Mouse (Mus musculus) liver, embryonic 14.5 days (tissue): ENCODE results near the gene Bnc2.

Source experiments
- CTCF ChIP-seq: IDR thresholded peaks from 2 replicates; pipeline ENCODE4 v1.5.1; 2016; ENCODE audit warnings: antibody characterized with exemption, low read depth, control low read depth
- EP300 ChIP-seq: IDR thresholded peaks from 2 replicates; pipeline ENCODE4 v1.6.1; 2016; ENCODE audit warnings: antibody characterized with exemption, low read depth

- no peak for TF ChIP-seq CTCF
- no peak for TF ChIP-seq EP300
These were observed 12.6 kb downstream of the Bnc2 start for GRCm38 (mm10) chr4:84662228-84663065.
